Mouse (Mus musculus) large intestine, adult 2 months (tissue): ENCODE measurements at regions not wholly inside any gene's neighbourhood (a gene's known extent, or its start where the extent isn't known, plus 50 kb on each side); places are given as distances from the start of the nearest gene placed in this dataset.

Experiments
- DNase-seq: peaks from one replicate; pipeline ENCODE4 v3.0.0-alpha.2; 2012; ENCODE audit warnings: low read depth, low spot score
- WGBS: fragments of 180-500 bp; shearing (Covaris S2); methylation state at CpG from one replicate; pipeline ENCODE4 v1.1.7; 2018; 5-methylcytosine and 5-hydroxymethylcytosine counted together

DNA sequence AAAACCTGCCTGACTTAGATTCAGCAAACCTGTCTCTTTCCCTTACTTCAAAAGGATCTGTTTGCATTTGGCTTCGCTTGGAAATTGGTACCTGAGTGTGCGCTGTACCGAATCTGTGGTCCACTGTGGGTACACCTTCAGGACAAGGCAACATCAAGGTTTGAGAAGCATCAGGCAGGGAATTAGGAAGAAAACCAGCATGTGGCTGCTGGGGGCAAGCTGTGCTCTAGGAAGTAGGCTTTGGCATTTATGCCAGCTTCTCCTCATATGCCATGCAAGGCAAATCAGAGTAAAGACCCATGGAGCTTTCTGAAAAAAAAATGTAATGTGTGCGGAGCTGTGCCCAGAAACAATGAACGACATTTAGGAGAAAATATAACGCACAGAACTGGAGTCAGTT is 1031.6 kb upstream of the Adgrl4 start:
- whole genome bisulfite sequencing = 83% methylated on average over 6 of the region's 6 CpGs

DNA sequence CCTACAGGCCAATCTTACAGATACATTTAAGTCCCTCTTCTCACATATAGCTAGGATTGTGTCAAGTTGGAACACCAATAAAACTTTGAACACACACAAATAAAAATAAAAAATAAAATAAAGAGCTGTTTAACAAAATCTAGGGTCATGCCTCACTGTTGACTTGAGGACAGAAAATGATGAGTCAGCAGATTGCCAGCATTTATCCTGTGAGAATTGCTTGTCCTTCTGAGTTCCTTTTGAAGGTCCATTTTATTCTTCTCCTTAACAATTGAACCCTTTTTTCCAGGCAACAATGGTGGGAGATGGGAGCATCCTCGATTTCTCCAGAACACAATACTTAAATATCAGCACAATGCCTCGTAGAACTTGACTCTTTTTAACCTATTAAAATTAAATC is 1022.4 kb upstream of the Adgrl4 start:
- no peak for DNase-seq
- WGBS = 87% methylated on average over 2 of the region's 2 CpGs

More for the DNA sequence above, 1031.6 kb upstream of the Adgrl4 start:
- no peak for DNase-seq

DNA sequence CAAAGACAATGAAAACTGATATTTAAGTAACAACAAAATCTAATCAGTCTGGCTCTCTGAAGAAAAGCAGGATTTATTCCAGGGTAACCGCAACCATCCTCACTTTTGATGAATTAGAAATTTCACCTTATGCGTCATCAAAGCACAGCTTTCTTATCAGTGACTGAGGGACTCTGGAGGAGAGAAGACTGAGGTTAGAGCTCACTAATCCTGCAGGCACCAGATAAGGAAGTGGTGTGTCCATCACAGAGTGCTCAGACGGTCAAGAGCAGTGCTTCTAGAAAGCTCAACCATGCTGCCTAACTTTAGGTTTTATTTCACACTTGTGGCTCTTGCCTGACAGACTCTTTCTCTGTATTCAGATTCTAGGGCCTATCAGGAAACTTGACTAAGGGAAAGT is 1021.2 kb upstream of the Adgrl4 start:
- DNase-seq = no peak
- 79% methylated on average over 3 of the region's 3 CpGs for WGBS

DNA sequence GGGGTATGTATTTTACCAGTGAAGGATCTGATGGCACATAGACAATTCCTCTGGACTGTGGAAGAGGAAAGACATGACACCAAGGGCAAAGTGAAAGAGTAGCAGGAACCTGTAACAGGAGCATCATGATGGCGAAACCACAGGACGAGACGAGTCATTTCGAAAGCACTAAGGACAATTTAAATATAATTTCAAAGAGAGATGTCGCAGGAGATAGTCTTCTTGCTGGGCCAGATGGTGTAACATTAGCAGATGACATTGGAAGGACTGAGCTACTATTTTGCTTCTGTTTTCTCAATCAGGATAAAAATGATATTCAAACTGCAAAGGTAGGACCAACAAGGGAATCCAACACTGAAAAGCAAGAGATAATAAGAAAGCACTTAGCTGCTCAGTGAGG is 1009.7 kb upstream of the Adgrl4 start:
- WGBS = 89% methylated on average over 5 of the region's 5 CpGs
- DNase-seq = no peak

DNA sequence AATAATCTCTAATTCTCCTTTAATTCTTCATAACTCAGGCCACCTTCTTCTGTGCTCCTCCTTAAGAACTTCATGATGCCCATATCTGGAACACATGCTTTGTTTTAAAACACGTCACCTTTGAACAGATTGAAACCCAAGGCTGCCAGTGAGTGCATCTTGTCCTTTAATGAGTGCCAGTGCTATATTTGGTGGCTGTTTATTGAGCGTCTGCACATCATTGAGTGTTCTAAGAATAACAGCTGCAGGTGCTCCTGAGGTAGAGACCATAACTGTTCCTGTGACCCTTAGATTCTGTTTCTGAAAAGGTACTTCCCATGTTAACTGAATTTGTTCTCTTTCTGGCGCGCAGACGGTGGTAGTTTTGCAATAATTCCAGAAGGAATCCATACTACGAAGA is 1006.4 kb upstream of the Adgrl4 start:
- 86% methylated on average over 6 of the region's 6 CpGs for WGBS

DNA sequence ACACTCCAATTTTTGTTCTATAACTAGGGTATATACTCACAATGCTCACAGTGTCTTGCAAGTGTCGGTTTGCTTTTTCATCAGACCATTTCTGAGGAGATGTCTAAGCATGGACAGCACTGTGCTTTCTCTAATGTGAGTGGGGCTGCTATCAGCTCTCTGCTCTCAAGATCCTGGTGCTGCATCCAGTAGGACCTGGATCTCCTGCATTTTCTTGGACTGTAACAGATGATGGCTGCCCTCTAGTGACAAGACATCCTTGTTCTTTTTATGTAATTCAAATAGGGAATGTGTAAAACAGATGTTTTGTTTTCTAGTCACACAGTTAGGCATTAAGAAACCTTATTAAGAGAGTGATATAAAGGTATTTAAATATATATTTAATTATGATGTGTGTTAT is 1002.5 kb upstream of the Adgrl4 start:
- DNase-seq = no peak
- WGBS = 71% methylated on average over 1 of the region's 1 CpGs

More for the DNA sequence above, 1006.4 kb upstream of the Adgrl4 start:
- DNase-seq = no peak

DNA sequence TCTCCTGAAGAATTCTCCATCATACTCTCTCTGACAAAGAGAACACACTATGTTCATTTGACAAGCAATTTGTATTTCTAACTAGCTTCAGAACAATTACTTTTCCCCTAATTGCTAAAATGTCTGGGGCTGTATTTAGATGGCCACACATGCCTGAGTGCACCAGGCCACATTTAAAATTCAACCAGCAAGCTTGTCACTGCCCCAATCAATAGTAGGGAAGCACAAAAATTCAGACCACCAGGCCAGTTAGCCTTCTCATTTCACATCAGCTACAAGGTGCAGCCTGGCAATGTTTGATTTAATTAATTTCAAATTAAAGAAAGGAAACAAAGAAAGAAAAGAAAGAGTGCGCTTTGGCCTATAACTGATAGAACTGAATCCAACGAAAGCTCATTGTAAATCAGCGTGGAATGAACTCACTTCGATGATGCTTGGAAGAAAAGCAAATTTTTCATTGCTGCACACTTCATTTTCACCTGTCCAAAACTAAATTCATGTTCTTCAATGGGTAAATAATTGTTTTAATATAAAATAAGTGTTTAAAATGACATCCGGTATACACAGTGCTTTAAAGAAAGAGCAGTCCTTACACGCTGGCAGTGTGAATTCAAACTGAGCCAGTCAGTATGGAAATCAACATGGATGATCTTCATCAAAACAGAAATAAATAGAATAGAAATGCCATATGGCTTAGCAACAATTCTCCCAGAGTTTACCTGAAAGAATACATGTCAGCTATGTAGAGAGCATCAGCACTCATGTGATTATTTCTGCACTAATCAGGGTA is 1001.7 kb upstream of the Adgrl4 start:
- no peak for DNase-seq
- WGBS = 90% methylated on average over 6 of the region's 6 CpGs
